Mouse (Mus musculus) liver, embryonic 12.5 days (tissue): Measurements from ENCODE around the gene Shox2. TPM values are rescaled to one million over a fixed set of nuclear protein-coding genes. Genes with fewer than 3 reads are reported as not detected.

Source experiments
- ATAC-seq: fragments of 200-750 bp; cut with Nextera tagmentation; 2 replicates; pipeline ENCODE4 v1.8.0; 2017; ENCODE audit warnings: moderate number of reproducible peaks, mild to moderate bottlenecking, moderate library complexity
- H3K27ac ChIP-seq: fragments of 300-500 bp; sonication (generic); 2 replicates; pipeline ENCODE4 v1.5.1; 2016; ENCODE audit warnings: mild to moderate bottlenecking
- H3K27me3 ChIP-seq: fragments of 300-500 bp; sonication (generic); replicated peaks from 2 replicates; pipeline ENCODE4 v1.6.1; 2016; ENCODE audit warnings: mild to moderate bottlenecking, moderate library complexity
- H3K36me3 ChIP-seq: fragments of 300-500 bp; sonication (generic); 2 replicates; pipeline ENCODE4 v1.6.1; 2016; ENCODE audit warnings: mild to moderate bottlenecking, moderate library complexity
- H3K4me1 ChIP-seq: fragments of 300-500 bp; sonication (generic); 2 replicates; pipeline ENCODE4 v1.6.1; 2016
- H3K4me2 ChIP-seq: fragments of 300-500 bp; sonication (generic); 2 replicates; pipeline ENCODE4 v1.6.1; 2016; ENCODE audit warnings: mild to moderate bottlenecking, moderate library complexity
- H3K4me3 ChIP-seq: fragments of 300-500 bp; sonication (generic); 2 replicates; pipeline ENCODE4 v1.5.1; 2016; ENCODE audit warnings: mild to moderate bottlenecking, moderate library complexity
- H3K9ac ChIP-seq: fragments of 300-500 bp; sonication (generic); 2 replicates; pipeline ENCODE4 v1.6.1; 2016; ENCODE audit warnings: mild to moderate bottlenecking, moderate library complexity
- H3K9me3 ChIP-seq: fragments of 300-500 bp; sonication (generic); replicated peaks from 2 replicates; pipeline ENCODE4 v1.6.1; 2016; ENCODE audit warnings: mild to moderate bottlenecking, moderate library complexity
- WGBS: fragments of 180-500 bp; shearing (Covaris S2); methylation state at CpG from one replicate; pipeline ENCODE4 v1.1.7; 2016; ENCODE audit not compliant: insufficient replicate concordance; 5-methylcytosine and 5-hydroxymethylcytosine counted together
- polyA plus RNA-seq: library from polyadenylated mRNA; unstranded; fragments of >200 nt; fragmentation: Nextera tagmentation; extraction: Ambion mirVana; gene quantifications from 2 replicates; pipeline ENCODE4 v1.2.1, GENCODE M21; 2016

Shox2 gene
- polyA plus RNA-seq = 0.17 and 0.24 TPM in 2 replicates

DNA sequence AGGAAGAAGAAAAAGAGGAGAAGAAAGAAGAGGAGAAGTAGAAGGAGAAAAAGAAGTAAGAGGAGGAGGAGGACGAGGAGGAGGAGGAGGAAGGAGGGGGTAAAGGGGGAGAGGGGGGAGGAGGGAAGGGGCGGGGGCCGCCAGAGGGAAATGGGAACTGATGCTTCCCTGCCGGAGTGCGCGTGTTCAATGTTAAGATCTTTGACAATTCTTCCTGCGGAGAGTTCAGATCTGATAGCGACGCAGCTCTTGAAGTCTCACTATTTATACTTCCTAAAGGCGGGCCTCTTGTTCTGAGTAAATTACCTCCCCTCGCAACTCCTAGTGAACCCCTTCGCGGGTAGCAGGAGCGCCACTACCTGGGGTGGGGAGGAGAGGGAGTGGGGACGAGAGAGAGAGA, at the start of gene Shox2:
Shox2 (minus strand) TSS at position 66 of the 400 bp plus-strand sequence.
- peak within 1 kb of the TSS; percentile 28; the same call in 1 of the 2 replicates for H3K9ac ChIP-seq
- WGBS = 3% methylated on average over 14 of the region's 15 CpGs
- peaks cover 72% of the 10 kb centered on the region for H3K27me3 ChIP-seq
- peaks cover 38% of the 10 kb centered on the region for H3K4me1 ChIP-seq
- H3K4me3 ChIP-seq = peak within 1 kb of the TSS; percentile 57
- H3K27ac ChIP-seq = no peak within 1 kb of the TSS
- peak within 1 kb of the TSS; percentile 71 for H3K4me2 ChIP-seq
- ATAC-seq = no peak
- no peaks in the 10 kb centered on the region for H3K36me3 ChIP-seq
- H3K9me3 ChIP-seq = no peaks in the 10 kb centered on the region

DNA sequence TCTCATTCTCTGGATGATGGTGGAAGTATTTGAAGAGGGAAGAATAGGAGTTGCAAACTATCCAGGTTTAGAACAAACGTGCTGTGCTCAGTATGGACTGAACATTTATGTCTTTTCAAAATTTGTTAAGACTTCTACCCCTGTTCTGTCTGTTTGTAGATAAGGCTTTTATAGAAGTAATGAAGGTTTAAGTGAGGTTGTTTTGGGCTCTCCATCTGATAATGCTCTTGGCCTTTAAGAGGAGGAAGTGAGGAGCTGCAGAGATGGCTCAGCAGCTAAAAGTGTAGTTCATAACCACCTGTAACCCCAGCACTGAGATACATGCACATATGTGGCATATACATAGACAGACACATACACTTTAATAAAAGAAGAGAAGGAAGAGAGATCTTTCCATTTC, 15.2 kb upstream of the Shox2 start:
- 65% methylated on average over 1 of the region's 1 CpGs for WGBS
- no peak overlapping the region for H3K4me3 ChIP-seq
- ATAC-seq = no peak
- peaks cover 38% of the 10 kb centered on the region for H3K36me3 ChIP-seq
- H3K27me3 ChIP-seq = no peaks in the 10 kb centered on the region
- H3K4me1 ChIP-seq = no peaks in the 10 kb centered on the region
- H3K27ac ChIP-seq = no peak overlapping the region
- no peak overlapping the region for H3K4me2 ChIP-seq
- H3K9me3 ChIP-seq = no peaks in the 10 kb centered on the region
- no peak overlapping the region for H3K9ac ChIP-seq

- Histone ChIP-seq H3K27me3 (peaks cover 27% of the 10 kb centered on the region), H3K36me3 (no peaks in the 10 kb centered on the region), H3K9me3 (no peaks in the 10 kb centered on the region), H3K4me2 (peak overlapping the region; percentile 85), H3K27ac (no peak overlapping the region), H3K4me3 (peak overlapping the region; percentile 88), H3K4me1 (peaks cover 26% of the 10 kb centered on the region), H3K9ac (peak overlapping the region; percentile 83)
- whole genome bisulfite sequencing = 3% methylated on average over 1 of the region's 1 CpGs
- ATAC-seq = no peak
These were observed 4.7 kb upstream of the Shox2 start for GRCm38 (mm10) chr3:66986287-66986560.

GRCm38 (mm10) chr3:66985539-66986286, 4.1 kb upstream of the Shox2 start:
- Histone ChIP-seq H3K36me3 (no peaks in the 10 kb centered on the region), H3K9ac (peak overlapping the region; percentile 83), H3K27ac (0 out of 2 replicates have a peak overlapping the region, but pooled peaks have one; percentile 10), H3K4me3 (peak overlapping the region; percentile 88), H3K4me2 (peak overlapping the region; percentile 85), H3K27me3 (peaks cover 32% of the 10 kb centered on the region), H3K4me1 (peaks cover 31% of the 10 kb centered on the region), H3K9me3 (no peaks in the 10 kb centered on the region)
- WGBS = under 1% methylated on average over 51 of the region's 60 CpGs
- ATAC-seq = peak; percentile 91

DNA sequence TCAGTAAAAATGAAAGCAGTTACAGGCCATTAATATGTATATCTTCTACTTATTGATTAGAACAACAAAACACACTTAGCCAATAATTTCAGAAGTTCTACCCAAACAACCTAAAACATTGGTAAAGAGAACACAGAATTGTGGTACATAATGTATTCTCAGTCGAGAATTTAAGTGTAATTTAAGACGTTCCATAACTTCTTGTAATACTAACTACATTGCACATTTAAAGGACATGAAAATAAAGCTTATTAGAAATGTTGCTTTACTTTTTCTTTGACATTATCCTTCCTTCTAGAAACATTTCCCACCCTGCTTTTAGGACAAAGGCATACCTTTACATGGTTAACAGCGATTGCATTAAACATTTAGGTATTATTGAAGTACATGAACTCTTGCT, 1.9 kb upstream of the Shox2 start:
- Histone ChIP-seq H3K4me3 (no peak overlapping the region), H3K9me3 (no peaks in the 10 kb centered on the region), H3K9ac (no peak overlapping the region), H3K4me1 (peaks cover 38% of the 10 kb centered on the region), H3K4me2 (no peak overlapping the region), H3K27me3 (peaks cover 54% of the 10 kb centered on the region), H3K36me3 (no peaks in the 10 kb centered on the region), H3K27ac (no peak overlapping the region)
- no peak for ATAC-seq
- 19% methylated on average over 3 of the region's 3 CpGs for WGBS

DNA sequence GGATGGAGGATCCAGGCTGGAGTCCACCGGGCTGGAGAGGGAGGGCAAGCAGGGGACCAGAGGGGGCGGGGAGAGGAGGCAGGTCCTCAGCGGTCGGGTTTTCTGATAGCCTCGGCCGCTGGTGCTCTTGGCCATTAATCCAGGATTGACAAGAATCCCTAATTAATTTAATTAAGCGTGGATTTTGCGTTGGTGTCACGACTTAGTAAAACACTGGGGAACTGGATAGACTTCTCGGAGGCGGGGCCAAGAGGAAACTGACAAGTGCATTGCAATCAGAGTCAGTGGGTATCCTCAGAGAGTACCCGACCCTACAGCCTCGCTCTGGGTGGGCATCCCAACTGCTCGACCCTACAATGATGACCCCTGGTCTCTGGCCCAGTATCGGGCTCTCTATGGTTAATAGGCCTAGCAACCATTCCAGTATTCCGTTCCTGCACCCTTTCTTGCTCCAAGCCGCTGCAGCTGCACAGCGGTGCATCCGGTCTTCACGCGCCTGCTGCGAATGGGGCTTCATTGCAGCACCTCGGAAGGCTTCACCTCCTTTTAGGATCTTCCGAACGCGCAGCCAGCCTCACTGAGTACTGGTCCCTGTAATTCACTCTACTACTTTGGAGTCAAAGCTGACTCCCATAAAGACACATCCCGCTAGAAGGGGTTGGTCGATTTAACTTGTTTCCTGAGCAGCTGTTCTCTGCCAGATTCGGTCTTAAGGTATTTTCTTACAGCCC, 775 bp upstream of the Shox2 start:
- Histone ChIP-seq H3K4me3 (peak overlapping the region; percentile 57), H3K9me3 (no peaks in the 10 kb centered on the region), H3K36me3 (no peaks in the 10 kb centered on the region), H3K27me3 (peaks cover 66% of the 10 kb centered on the region), H3K27ac (no peak overlapping the region), H3K4me1 (peaks cover 39% of the 10 kb centered on the region), H3K9ac (no peak overlapping the region), H3K4me2 (peak overlapping the region; percentile 71)
- ATAC-seq = no peak
- WGBS = under 1% methylated on average over 29 of the region's 29 CpGs

- Histone ChIP-seq H3K27me3 (peaks cover 75% of the 10 kb centered on the region), H3K9ac (peak within 1 kb of the TSS; percentile 28; the same call in 1 of the 2 replicates), H3K4me3 (peak within 1 kb of the TSS; percentile 57), H3K36me3 (no peaks in the 10 kb centered on the region), H3K9me3 (no peaks in the 10 kb centered on the region), H3K4me1 (peaks cover 33% of the 10 kb centered on the region), H3K27ac (no peak within 1 kb of the TSS), H3K4me2 (peak within 1 kb of the TSS; percentile 71)
- under 1% methylated on average over 51 of the region's 62 CpGs for WGBS
- ATAC-seq = peak; percentile 30; the same call in 1 of the 2 replicates
These were observed 390 bp downstream of the Shox2 start, which contains the start of gene Rsrc1 for GRCm38 (mm10) chr3:66981101-66981661. Gene Rsrc1 (plus strand): TSS chr3:66981390.

DNA sequence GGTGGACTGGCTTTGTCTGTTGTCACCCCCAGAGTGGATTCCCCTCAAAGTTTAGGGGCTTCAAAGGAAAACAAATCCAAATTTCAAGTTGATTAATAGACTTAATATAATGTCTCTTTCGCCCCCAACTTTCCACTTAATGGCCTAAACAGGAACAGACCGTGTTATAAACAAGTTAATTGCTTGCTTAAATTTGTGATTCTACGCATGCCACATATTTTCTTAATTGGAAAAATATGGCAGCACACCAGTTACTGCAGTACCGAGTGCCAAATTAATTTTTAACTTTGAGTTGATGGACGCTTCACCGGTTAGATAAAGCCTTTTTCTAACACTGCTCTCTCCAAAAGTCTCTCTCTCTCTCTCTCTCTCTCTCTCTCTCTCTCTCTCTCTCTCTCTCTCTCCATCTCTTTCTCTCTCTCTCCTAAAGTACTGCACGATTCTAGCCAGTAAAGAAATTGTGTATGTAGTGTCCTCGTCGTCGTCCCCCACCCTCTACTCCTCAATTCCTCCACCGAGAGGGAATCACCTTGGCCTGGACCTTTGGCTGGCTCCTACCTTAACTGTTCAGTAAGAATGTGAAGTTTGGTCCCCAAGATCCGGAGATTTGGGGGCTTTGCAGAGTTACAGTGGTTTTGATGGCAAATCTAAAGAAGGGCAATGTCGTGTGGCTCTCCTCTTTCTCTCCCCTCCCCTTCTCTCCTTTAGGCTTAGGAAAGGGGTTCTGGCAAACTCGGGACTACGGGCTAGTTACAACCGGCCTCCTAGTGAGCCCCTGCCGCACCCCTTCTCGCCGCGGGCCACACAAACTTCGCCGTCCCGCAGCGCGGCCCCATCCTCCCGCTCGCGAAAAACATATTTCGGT, 1.2 kb downstream of the Shox2 start:
- 2% methylated on average over 29 of the region's 29 CpGs for WGBS
- Histone ChIP-seq H3K9ac (no peak overlapping the region), H3K4me3 (peak overlapping the region; percentile 57), H3K9me3 (no peaks in the 10 kb centered on the region), H3K4me2 (peak overlapping the region; percentile 71), H3K36me3 (no peaks in the 10 kb centered on the region), H3K27me3 (peaks cover 78% of the 10 kb centered on the region), H3K27ac (no peak overlapping the region), H3K4me1 (peaks cover 28% of the 10 kb centered on the region)
- no peak for ATAC-seq

DNA sequence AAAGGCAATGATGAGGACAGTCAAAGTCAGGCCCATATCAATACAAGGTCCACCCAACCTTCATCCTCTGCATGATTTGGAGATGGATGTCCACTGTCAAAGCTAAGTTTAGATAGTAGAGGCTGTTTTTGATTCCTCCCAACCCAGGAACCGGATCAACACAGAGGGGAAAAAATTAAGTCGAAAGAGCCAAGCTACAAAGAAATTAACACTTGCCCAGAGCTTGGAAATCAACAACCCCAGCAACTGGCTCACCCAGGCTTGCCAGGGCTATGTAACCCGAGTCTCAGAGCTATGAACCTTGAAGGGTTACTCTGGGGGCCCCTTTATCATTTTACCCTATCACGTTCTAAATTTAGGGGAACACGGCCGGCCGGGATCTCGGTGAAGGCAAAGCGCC, 2.1 kb downstream of the Shox2 start:
- no peak for ATAC-seq
- no peaks in the 10 kb centered on the region for H3K36me3 ChIP-seq
- H3K27ac ChIP-seq = no peak overlapping the region
- H3K27me3 ChIP-seq = peaks cover 86% of the 10 kb centered on the region
- no peak overlapping the region for H3K4me3 ChIP-seq
- no peak overlapping the region for H3K9ac ChIP-seq
- H3K4me1 ChIP-seq = peaks cover 28% of the 10 kb centered on the region
- 3% methylated on average over 9 of the region's 9 CpGs for WGBS
- H3K9me3 ChIP-seq = no peaks in the 10 kb centered on the region
- no peak overlapping the region for H3K4me2 ChIP-seq

- no peak for ATAC-seq
- Histone ChIP-seq H3K4me2 (peak overlapping the region; percentile 25; the same call in 1 of the 2 replicates), H3K9ac (no peak overlapping the region), H3K4me1 (peaks cover 29% of the 10 kb centered on the region), H3K36me3 (no peaks in the 10 kb centered on the region), H3K4me3 (peak overlapping the region; percentile 11; the same call in 1 of the 2 replicates), H3K9me3 (no peaks in the 10 kb centered on the region), H3K27me3 (peaks cover 88% of the 10 kb centered on the region), H3K27ac (no peak overlapping the region)
- 3% methylated on average over 44 of the region's 45 CpGs for WGBS
These were observed 2.9 kb downstream of the Shox2 start for GRCm38 (mm10) chr3:66978457-66979381.
